Mouse (Mus musculus): ENCODE measurements around the gene M1ap. TPM values are rescaled to one million over a fixed set of nuclear protein-coding genes. Genes with fewer than 3 reads are reported as not detected.

M1ap gene
- total and polyA plus RNA-seq, 2 experiments from 2014 or later, result 0.16 to 0.38 TPM

- Histone ChIP-seq H3K4me3 (ENCODE audit: low read length) (no peak overlapping the region), H3K27ac (peak overlapping the region; percentile 75), H3K27me3 (ENCODE audit: insufficient read depth, low read length) (no peaks in the 10 kb centered on the region), H3K9me3 (ENCODE audit: low read length) (no peaks in the 10 kb centered on the region), H3K4me2 (ENCODE audit: low read depth, low read length) (peak overlapping the region; percentile 34; the same call in 1 of the 2 replicates), H3K9ac (replicated peaks; ENCODE audit: low read length) (no peak overlapping the region), H3K4me1 (ENCODE audit: insufficient read depth, low read length) (no peaks in the 10 kb centered on the region), H3K36me3 (ENCODE audit: insufficient read depth, low read length) (no peaks in the 10 kb centered on the region; the same call in 1 of the 2 replicates)
- ATAC-seq (peak; percentile 68), DNase-seq (ENCODE audit: low spot score) (peak; percentile 62)
- peak; percentile 88 for TF ChIP-seq CTCF (IDR thresholded peaks at IDR 0.05; ENCODE audit: low read depth)
- WGBS, result 14% methylated on average over 8 of the region's 8 CpGs
Measured at GRCm38 (mm10) chr6:82917778-82918129, 28.9 kb upstream of the M1ap start.

GRCm38 (mm10) chr6:82918371-82918770, 28.3 kb upstream of the M1ap start:
- no peaks in the 10 kb centered on the region; the same call in 1 of the 2 replicates for H3K36me3 ChIP-seq (ENCODE audit: insufficient read depth, low read length)
- no peak overlapping the region for H3K9ac ChIP-seq (replicated peaks; ENCODE audit: low read length)
- H3K27me3 ChIP-seq (ENCODE audit: insufficient read depth, low read length), result no peaks in the 10 kb centered on the region
- no peaks in the 10 kb centered on the region for H3K9me3 ChIP-seq (ENCODE audit: low read length)
- no peak for TF ChIP-seq CTCF (IDR thresholded peaks at IDR 0.05; ENCODE audit: low read depth)
- H3K27ac ChIP-seq, result peak overlapping the region; percentile 75; the same call in 1 of the 2 replicates
- no peaks in the 10 kb centered on the region for H3K4me1 ChIP-seq (ENCODE audit: insufficient read depth, low read length)
- WGBS, result 83% methylated on average over 14 of the region's 14 CpGs
- DNase-seq (ENCODE audit: low spot score), result no peak
- no peak overlapping the region for H3K4me2 ChIP-seq (ENCODE audit: low read depth, low read length)
- ATAC-seq, result no peak
- no peak overlapping the region for H3K4me3 ChIP-seq (ENCODE audit: low read length)

GRCm38 (mm10) chr6:82919520-82919919, 27.2 kb upstream of the M1ap start:
- ATAC-seq (no peak), DNase-seq (ENCODE audit: low spot score) (no peak)
- no peak overlapping the region for H3K27ac ChIP-seq
- H3K4me1 ChIP-seq (ENCODE audit: insufficient read depth, low read length), result no peaks in the 10 kb centered on the region
- TF ChIP-seq CTCF (IDR thresholded peaks at IDR 0.05; ENCODE audit: low read depth), result 0 out of 2 replicates have a peak, but pooled peaks have one; percentile 7
- no peaks in the 10 kb centered on the region for H3K27me3 ChIP-seq (ENCODE audit: insufficient read depth, low read length)
- WGBS, result 69% methylated on average over 8 of the region's 8 CpGs
- no peak overlapping the region for H3K9ac ChIP-seq (replicated peaks; ENCODE audit: low read length)
- no peaks in the 10 kb centered on the region for H3K9me3 ChIP-seq (ENCODE audit: low read length)
- H3K4me3 ChIP-seq (ENCODE audit: low read length), result no peak overlapping the region
- H3K36me3 ChIP-seq (ENCODE audit: insufficient read depth, low read length), result no peaks in the 10 kb centered on the region; the same call in 1 of the 2 replicates
- H3K4me2 ChIP-seq (ENCODE audit: low read depth, low read length), result no peak overlapping the region

GRCm38 (mm10) chr6:82921426-82922224, 25.1 kb upstream of the M1ap start:
- no peak for DNase-seq (ENCODE audit: low spot score)
- Histone ChIP-seq H3K4me2 (ENCODE audit: low read depth, low read length) (no peak overlapping the region), H3K4me1 (ENCODE audit: insufficient read depth, low read length) (no peaks in the 10 kb centered on the region), H3K9ac (replicated peaks; ENCODE audit: low read length) (no peak overlapping the region), H3K4me3 (ENCODE audit: low read length) (no peak overlapping the region), H3K27me3 (ENCODE audit: insufficient read depth, low read length) (no peaks in the 10 kb centered on the region), H3K27ac (no peak overlapping the region), H3K36me3 (ENCODE audit: insufficient read depth, low read length) (no peaks in the 10 kb centered on the region; the same call in 1 of the 2 replicates), H3K9me3 (ENCODE audit: low read length) (no peaks in the 10 kb centered on the region)
- TF ChIP-seq CTCF (IDR thresholded peaks at IDR 0.05; ENCODE audit: low read depth), result no peak
- no peak for ATAC-seq
- 79% methylated on average over 9 of the region's 9 CpGs for WGBS

GRCm38 (mm10) chr6:82925005-82925404, 21.7 kb upstream of the M1ap start:
- H3K27ac ChIP-seq, result no peak overlapping the region
- WGBS, result 65% methylated on average over 3 of the region's 3 CpGs
- no peaks in the 10 kb centered on the region for H3K36me3 ChIP-seq (ENCODE audit: insufficient read depth, low read length)

GRCm38 (mm10) chr6:82926106-82926505, 20.6 kb upstream of the M1ap start:
- peak overlapping the region; percentile 56; the same call in 1 of the 2 replicates for H3K27ac ChIP-seq
- ATAC-seq, result peak; percentile 43
- H3K4me1 ChIP-seq (ENCODE audit: insufficient read depth, low read length), result no peaks in the 10 kb centered on the region
- no peak for TF ChIP-seq CTCF (IDR thresholded peaks at IDR 0.05; ENCODE audit: low read depth)
- H3K4me3 ChIP-seq (ENCODE audit: low read length), result no peak overlapping the region
- H3K9ac ChIP-seq (replicated peaks; ENCODE audit: low read length), result no peak overlapping the region
- H3K9me3 ChIP-seq (ENCODE audit: low read length), result no peaks in the 10 kb centered on the region
- H3K4me2 ChIP-seq (ENCODE audit: low read depth, low read length), result no peak overlapping the region
- no peaks in the 10 kb centered on the region for H3K36me3 ChIP-seq (ENCODE audit: insufficient read depth, low read length)
- WGBS, result 71% methylated on average over 10 of the region's 10 CpGs
- peak; percentile 47 for DNase-seq (ENCODE audit: low spot score)
- no peaks in the 10 kb centered on the region for H3K27me3 ChIP-seq (ENCODE audit: insufficient read depth, low read length)

More at GRCm38 (mm10) chr6:82925005-82925404, 21.7 kb upstream of the M1ap start:
- no peak overlapping the region for H3K4me3 ChIP-seq (ENCODE audit: low read length)
- H3K4me2 ChIP-seq (ENCODE audit: low read depth, low read length), result no peak overlapping the region
- peak; percentile 49 for TF ChIP-seq CTCF (IDR thresholded peaks at IDR 0.05; ENCODE audit: low read depth)
- no peak overlapping the region for H3K9ac ChIP-seq (replicated peaks; ENCODE audit: low read length)
- no peaks in the 10 kb centered on the region for H3K27me3 ChIP-seq (ENCODE audit: insufficient read depth, low read length)
- no peaks in the 10 kb centered on the region for H3K4me1 ChIP-seq (ENCODE audit: insufficient read depth, low read length)
- ATAC-seq (no peak), DNase-seq (ENCODE audit: low spot score) (peak; percentile 19)
- no peaks in the 10 kb centered on the region for H3K9me3 ChIP-seq (ENCODE audit: low read length)

GRCm38 (mm10) chr6:82926528-82926927, 20.2 kb upstream of the M1ap start:
- DNase-seq (ENCODE audit: low spot score), result peak; percentile 46
- Histone ChIP-seq H3K36me3 (ENCODE audit: insufficient read depth, low read length) (peaks cover 1% of the 10 kb centered on the region; the same call in 1 of the 2 replicates), H3K9ac (replicated peaks; ENCODE audit: low read length) (no peak overlapping the region), H3K9me3 (ENCODE audit: low read length) (no peaks in the 10 kb centered on the region), H3K4me2 (ENCODE audit: low read depth, low read length) (no peak overlapping the region), H3K27me3 (ENCODE audit: insufficient read depth, low read length) (no peaks in the 10 kb centered on the region), H3K4me1 (ENCODE audit: insufficient read depth, low read length) (no peaks in the 10 kb centered on the region), H3K4me3 (ENCODE audit: low read length) (no peak overlapping the region), H3K27ac (peak overlapping the region; percentile 56; the same call in 1 of the 2 replicates)
- no peak for TF ChIP-seq CTCF (IDR thresholded peaks at IDR 0.05; ENCODE audit: low read depth)
- WGBS, result 66% methylated on average over 7 of the region's 7 CpGs
- peak; percentile 43; the same call in 1 of the 2 replicates for ATAC-seq
